Mouse (Mus musculus) E14TG2a.4 (cell line): Measurements from ENCODE around the gene Zbtb22.
"Not testable (repeated sequence)": the region's sequence is repeated elsewhere in the genome, so short reads cannot be mapped to it uniquely, and the experiment has no call there.

Experiments used
- CTCF ChIP-seq: conservative IDR thresholded peaks from 2 replicates; pipeline ENCODE4 v1.5.1; 2014; ENCODE audit warnings: low read length
- NANOG ChIP-seq: IDR thresholded peaks from 2 replicates; pipeline ENCODE4 v1.6.1; 2014; ENCODE audit warnings: borderline replicate concordance, low read length, mixed read lengths
- POU5F1 ChIP-seq: IDR thresholded peaks from 2 replicates; pipeline ENCODE4 v1.6.1; 2014; ENCODE audit warnings: low read length, borderline replicate concordance

DNA sequence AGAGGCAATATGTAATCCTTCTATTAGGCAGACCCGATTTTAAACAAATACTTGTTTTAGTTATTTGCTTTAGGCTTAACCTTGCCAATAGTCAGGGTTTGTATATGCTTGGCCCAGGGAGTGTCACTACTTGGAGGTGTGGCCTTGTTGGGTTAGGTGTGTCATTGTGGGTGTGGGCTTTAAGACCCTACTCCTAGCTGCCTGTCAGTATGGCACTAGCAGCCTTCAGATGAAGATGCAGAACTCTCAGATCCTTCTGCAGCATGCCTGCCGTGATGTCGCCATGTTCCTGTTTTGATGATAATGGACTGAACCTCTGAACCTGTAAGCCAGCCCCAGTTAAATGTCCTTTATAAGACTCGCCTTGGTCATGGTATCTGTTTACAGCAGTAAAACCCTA is 22.7 kb upstream of the Zbtb22 start:
- TF ChIP-seq CTCF, POU5F1, NANOG: not testable (repeated sequence)
